Mouse (Mus musculus) MEL (cell line): ENCODE measurements around the gene Pea15a.

ENCODE experiments used
- CHD2 ChIP-seq: IDR thresholded peaks from 2 replicates; pipeline ENCODE4 v1.6.1; 2011; ENCODE audit warnings: low read length, improper control_type of control experiment
- CTCF ChIP-seq, 3 experiments: IDR thresholded peaks in 2 of 3; conservative IDR thresholded peaks in 1 of 3; 2 replicates each; pipeline ENCODE4 v1.5.1; 2011 to 2012; ENCODE audit warnings: low read length in 3 of 3, low read depth in 2 of 3, mild to moderate bottlenecking in 2 of 3, improper control_type of control experiment in 1 of 3, inconsistent platforms in 1 of 3, mixed read lengths in 1 of 3, moderate library complexity in 1 of 3; ENCODE audit not compliant: control insufficient read depth in 1 of 3, insufficient read depth in 1 of 3, poor library complexity in 1 of 3, severe bottlenecking in 1 of 3
- EP300 ChIP-seq, 2 experiments: IDR thresholded peaks; 2 replicates each; pipeline ENCODE4 v1.6.1; 2011; ENCODE audit warnings: improper control_type of control experiment in 2 of 2, low read length in 2 of 2, low read depth in 1 of 2, mild to moderate bottlenecking in 1 of 2
- MAFK ChIP-seq: IDR thresholded peaks from 2 replicates; pipeline ENCODE4 v1.6.1; 2011; ENCODE audit warnings: low read depth, mild to moderate bottlenecking, low read length, improper control_type of control experiment, borderline replicate concordance
- MAX ChIP-seq: IDR thresholded peaks from 2 replicates; pipeline ENCODE4 v1.6.1; 2011; ENCODE audit warnings: low read length, improper control_type of control experiment
- MYB ChIP-seq: IDR thresholded peaks from 2 replicates; pipeline ENCODE4 v1.6.1; 2011; ENCODE audit warnings: mild to moderate bottlenecking, low read depth, low read length, improper control_type of control experiment
- NRF1 ChIP-seq: IDR thresholded peaks from 2 replicates; pipeline ENCODE4 v1.6.1; 2014; ENCODE audit warnings: low read depth, mild to moderate bottlenecking, inconsistent platforms, low read length, improper control_type of control experiment, moderate library complexity; ENCODE audit not compliant: poor library complexity, insufficient read depth, severe bottlenecking
- POLR2A ChIP-seq, 2 experiments: IDR thresholded peaks; 2 replicates each; pipeline ENCODE4 v1.6.1; 2011 to 2012; ENCODE audit warnings: low read length in 2 of 2, mild to moderate bottlenecking in 2 of 2, control low read depth in 1 of 2, improper control_type of control experiment in 1 of 2, low read depth in 1 of 2, moderate library complexity in 1 of 2; ENCODE audit not compliant: control insufficient read depth in 1 of 2, insufficient read depth in 1 of 2, poor library complexity in 1 of 2
- POLR2AphosphoS5 ChIP-seq: IDR thresholded peaks from 2 replicates; pipeline ENCODE4 v1.6.1; 2012; ENCODE audit warnings: low read depth, borderline replicate concordance, mild to moderate bottlenecking, inconsistent platforms, low read length, moderate library complexity, mixed read lengths
- RAD21 ChIP-seq: IDR thresholded peaks from 2 replicates; pipeline ENCODE4 v1.6.1; 2011; ENCODE audit warnings: mild to moderate bottlenecking, low read depth, low read length, improper control_type of control experiment
- TAL1 ChIP-seq: IDR thresholded peaks from 2 replicates; pipeline ENCODE4 v1.6.1; 2012; ENCODE audit warnings: mild to moderate bottlenecking, inconsistent platforms, low read length, moderate library complexity, mixed read lengths
- TBP ChIP-seq: IDR thresholded peaks from 2 replicates; pipeline ENCODE4 v1.8.0; 2011; ENCODE audit warnings: low read depth, low read length, improper control_type of control experiment
- ZC3H11A ChIP-seq: IDR thresholded peaks from 2 replicates; pipeline ENCODE4 v1.6.1; 2012; ENCODE audit warnings: low read depth, mild to moderate bottlenecking, inconsistent platforms, low read length, improper control_type of control experiment
- ZNF384 ChIP-seq: IDR thresholded peaks from 2 replicates; pipeline ENCODE4 v1.6.1; 2012; ENCODE audit warnings: low read depth, mild to moderate bottlenecking, inconsistent platforms, low read length, improper control_type of control experiment

- TF ChIP-seq RAD21 = no peak
- TF ChIP-seq CTCF (IDR thresholded peaks at IDR 0.05 in 2 of 3, conservative IDR thresholded peaks at IDR 0.05 in 1 of 3; ENCODE audit: control insufficient read depth in 1 of 3, insufficient read depth in 1 of 3, low read depth in 2 of 3, low read length in 3 of 3, poor library complexity in 1 of 3, severe bottlenecking in 1 of 3) = no peak
- TF ChIP-seq POLR2AphosphoS5 = no peak
- no peak for TF ChIP-seq ZNF384
- TF ChIP-seq TAL1 = peak; percentile 45
- TF ChIP-seq MAFK = no peak
- no peak; a peak in 1 of 4 replicates for TF ChIP-seq POLR2A (IDR thresholded peaks at IDR 0.05; ENCODE audit: control insufficient read depth in 1 of 2, insufficient read depth in 1 of 2, low read depth in 1 of 2, low read length in 2 of 2, poor library complexity in 1 of 2)
- no peak for TF ChIP-seq ZC3H11A
- no peak for TF ChIP-seq NRF1
- TF ChIP-seq EP300 (IDR thresholded peaks at IDR 0.05; ENCODE audit: low read depth in 1 of 2, low read length in 2 of 2) = no peak
- TF ChIP-seq CHD2 = no peak
- TF ChIP-seq TBP = no peak
- TF ChIP-seq MAX = no peak
- TF ChIP-seq MYB = no peak
These were observed 58.2 kb downstream of the Pea15a start for GRCm38 (mm10) chr1:172148279-172148954.
